Mouse (Mus musculus): ENCODE results near the gene Smo. TPM values are rescaled to one million over a fixed set of nuclear protein-coding genes. Genes with fewer than 3 reads are reported as not detected.

Gene Smo
- total RNA-seq, 4 experiments from 2014 or later: 17.0 to 18.9 (median 18.1) TPM

DNA sequence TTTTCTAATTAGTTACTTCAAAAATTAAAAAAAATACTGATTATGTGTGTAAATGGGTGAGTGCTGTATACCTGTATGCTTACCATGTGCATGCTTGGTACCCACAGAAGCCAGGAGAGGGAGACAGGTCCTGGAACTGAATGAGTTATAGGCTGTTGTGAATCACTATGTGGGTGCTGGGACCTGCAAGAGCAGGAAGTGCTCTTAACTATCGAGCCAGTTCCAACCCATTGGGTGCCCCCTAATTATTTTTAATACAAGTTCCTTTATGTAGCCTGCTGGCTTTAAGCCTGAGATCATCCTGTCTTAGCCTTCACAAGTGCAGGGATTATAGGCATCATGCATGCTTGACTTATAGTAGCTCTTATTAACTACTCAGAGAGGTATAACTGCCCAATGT, 38.9 kb downstream of the Smo start:
- no peak for DNase-seq (ENCODE audit: low spot score in 2 of 2)

DNA sequence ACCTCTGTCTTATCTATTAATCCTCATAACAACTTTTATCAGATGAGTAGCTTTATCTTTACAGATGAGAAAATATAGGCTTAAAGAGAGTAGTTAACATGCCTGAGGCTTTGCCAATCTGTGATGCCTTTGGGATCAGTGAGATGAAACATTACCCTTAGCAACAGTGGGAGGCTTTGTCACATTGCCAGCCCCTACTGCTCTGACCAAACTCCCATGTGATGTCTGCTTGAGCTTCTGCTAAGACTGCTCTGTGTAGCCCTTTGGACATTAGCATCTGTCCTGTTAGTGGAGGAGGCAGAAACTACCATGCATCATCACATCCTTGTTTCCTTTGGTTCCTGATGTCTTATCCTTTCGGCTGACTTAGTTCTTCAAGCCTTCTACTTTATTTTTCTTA, 40.3 kb downstream of the Smo start:
- DNase-seq (ENCODE audit: low spot score in 2 of 2): peak in 1 of 2 experiments; percentile 66

DNA sequence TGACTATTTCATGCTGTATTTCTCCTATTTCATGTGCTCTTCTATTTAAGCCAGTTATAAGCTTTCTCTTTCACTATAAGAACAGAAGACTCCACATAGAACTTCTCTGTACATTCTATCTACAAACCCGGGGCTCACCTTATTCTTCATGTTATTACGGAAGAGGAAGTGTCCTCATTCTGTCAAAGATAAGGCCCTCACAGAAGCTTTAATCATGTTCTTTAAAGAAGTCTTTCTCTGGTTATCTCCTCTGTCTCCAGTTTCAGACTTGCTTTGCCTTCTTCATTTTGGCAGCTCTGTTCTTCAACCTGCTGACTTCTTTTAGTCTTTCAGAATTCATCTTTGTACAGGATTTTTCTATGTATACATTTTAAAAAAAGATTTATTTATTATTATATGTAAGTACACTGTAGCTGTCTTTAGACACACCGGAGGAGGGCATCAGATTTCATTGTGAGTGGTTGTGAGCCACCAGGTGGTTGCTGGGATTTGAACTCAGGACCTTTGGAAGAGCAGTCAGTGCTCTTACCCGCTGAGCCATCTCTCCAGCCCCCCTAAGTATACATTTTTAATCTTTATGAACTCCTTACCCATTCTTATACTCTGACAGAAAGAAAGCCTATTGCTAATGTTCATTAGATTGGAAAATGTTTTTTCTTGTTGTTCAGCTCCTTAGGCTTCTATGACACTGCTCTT, 41.4 kb downstream of the Smo start:
- DNase-seq (ENCODE audit: low spot score in 2 of 2): no peak

DNA sequence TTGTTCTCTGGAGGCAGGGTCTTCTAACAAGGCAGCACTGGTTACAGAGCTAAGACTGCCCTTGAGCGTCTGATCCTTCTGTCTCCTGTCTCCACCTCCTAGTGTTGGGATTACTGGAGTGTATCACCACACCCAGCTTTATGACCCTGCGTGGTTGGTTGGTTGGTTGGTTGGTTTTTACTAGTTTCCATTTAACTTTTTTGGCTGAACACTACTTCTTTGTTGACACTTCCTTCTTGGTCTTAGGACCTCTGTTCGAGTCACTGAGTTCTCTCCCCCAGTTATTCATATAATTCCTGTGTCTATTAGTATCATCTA, 41.9 kb downstream of the Smo start:
- DNase-seq (ENCODE audit: low spot score in 2 of 2): no peak

DNA sequence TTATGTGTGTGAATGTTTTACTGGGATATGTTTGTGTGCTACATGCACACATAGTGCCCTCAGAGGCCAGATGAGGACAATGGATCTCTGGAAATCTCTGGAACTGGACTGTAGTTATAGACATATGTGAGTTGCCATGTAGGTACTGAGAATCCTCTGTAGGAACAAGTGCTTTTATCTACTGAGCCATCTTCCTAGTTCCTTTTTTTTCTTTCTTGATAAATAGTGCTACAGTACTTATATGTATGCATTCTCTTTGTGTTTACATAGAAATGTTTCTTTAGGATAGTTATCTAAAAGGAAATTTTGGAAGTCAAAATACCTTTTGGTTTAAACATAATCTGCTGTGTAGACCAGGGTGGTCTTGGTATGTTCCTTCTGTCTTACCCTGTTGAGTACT, 44.8 kb downstream of the Smo start:
- no peak for DNase-seq (ENCODE audit: low spot score in 2 of 2)

DNA sequence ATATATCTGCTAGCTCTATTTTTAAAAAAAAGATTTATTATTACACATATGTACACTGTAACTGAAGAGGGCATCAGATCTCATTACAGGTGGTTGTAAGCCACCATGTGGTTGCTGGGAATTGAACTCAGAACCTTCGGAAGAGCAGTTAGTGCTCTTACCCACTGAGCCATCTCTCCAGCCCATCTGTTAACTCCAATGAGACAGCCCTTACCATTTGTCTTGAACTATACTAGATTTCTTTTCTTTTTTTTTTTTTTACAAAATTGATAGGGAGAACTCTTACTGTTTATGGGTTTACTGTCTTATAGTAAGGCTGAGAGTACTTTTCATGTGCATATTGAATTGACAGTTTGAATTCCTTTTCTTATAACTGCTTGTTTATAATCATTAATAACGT, 45.3 kb downstream of the Smo start:
- DNase-seq (ENCODE audit: low spot score in 2 of 2): no peak

DNA sequence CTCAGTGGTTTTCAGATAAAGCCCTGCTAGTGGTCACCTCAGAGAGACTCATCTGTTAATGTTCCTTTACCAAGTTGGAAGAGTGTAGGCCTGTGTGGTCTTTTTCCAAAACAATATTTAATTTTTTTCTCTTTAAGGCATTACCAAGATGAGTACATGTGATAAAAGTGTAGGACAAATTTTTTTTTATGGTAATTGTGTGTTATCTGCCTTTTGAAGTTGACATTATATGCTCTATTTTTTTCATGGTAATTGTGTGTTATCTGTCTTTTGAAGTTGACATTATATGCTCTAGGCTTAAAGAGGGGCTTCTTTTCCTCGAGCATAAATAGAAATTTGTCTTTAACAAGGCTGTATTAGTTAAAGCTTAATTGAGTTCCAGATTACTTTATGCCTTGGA, 46.9 kb downstream of the Smo start:
- DNase-seq (ENCODE audit: low spot score in 2 of 2): no peak

DNA sequence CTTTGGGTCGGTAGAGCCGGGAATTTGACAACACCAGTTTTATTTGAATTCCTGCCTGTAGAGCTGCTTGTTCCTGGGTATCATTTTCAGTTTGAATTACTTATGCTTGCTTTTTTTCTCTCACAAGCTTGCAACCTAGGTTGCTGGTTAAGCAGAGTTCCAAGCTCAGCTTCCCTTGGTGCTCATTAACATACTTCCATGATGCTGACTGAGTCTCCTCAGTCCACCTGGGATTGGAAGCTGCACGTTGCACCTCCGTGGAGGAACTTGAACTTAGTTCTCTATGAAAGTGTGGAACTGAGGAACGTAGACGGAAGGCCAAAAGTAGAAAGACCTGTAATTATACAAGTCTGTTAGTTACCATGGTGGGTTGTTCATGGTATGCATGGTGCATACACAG, 48.7 kb downstream of the Smo start:
- DNase-seq (ENCODE audit: low spot score in 2 of 2): no peak

DNA sequence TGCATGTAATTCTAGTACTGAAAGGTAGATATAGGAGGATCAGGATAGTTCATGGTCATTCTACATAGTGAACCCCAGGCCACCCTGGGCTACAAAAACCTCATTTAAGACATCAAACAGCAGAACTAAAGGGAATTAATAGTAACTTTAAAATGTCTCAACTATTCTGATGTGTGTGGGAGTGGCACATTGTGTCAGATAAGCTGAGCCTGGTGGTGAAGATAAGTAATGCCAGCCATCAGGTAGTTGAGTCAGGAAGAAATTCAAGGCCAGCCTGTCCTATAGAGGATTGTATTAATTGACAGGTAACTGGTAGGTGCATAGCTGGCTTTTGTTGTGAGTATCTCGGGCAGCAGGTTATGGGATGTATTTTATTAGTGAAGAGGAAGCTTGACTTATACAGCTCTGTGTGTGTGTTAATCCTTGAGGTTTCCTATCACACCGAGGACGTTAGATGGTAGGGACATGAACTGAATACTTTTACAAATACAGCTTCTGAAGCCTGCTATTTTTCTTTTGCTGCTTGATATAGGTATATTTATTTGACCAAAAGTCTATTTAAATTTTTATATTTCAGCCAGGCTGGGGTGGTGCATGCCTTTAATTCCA, 49.2 kb downstream of the Smo start:
- no peak for DNase-seq (ENCODE audit: low spot score in 2 of 2)

DNA sequence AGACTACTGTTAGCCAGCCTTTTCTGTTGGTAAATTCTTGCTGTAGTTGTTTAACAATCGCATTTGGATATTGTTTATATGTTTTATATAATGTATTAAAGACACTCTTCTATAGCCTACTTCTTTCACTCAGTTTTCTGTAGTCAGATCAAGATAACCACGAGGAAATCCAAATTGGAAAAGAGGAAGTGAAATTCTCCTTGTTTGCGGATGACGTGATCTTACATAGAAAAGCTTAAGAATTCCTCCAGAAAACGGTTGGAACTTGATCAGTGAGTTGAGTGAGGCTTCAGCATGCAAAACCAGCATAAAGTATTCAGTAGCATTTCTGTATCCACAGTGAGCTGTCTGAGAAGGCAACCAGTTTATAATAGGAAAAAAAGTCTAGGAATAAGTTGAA, 50.5 kb downstream of the Smo start:
- DNase-seq (ENCODE audit: low spot score in 2 of 2): no peak

DNA sequence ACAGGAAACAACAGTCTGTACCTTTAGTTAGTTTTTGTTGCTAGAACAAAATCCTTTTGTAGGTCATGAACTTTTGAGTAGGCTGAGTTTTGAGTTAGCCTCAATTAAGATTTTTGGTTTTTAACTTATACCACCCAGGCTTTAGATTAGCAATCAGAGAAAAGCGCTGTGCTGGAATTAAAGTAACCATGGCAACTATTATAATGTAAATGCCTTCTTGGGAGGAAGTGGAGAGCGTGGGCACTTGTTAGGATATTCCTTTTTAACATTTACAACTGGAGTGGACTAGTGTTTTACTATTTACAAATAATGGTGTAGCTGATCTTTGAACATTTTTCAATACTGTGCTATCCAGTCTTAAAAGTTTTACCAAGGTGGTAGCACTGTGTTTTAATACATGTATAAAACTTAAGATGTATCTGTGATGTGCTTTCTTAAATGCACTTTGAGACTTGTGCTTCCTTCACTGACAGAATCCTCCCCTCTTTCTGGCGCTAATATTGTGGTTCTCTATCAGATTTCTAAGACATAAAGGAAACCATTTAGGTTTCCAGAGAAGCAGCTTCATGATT, 53.6 kb downstream of the Smo start:
- DNase-seq (ENCODE audit: low spot score in 2 of 2): no peak

DNA sequence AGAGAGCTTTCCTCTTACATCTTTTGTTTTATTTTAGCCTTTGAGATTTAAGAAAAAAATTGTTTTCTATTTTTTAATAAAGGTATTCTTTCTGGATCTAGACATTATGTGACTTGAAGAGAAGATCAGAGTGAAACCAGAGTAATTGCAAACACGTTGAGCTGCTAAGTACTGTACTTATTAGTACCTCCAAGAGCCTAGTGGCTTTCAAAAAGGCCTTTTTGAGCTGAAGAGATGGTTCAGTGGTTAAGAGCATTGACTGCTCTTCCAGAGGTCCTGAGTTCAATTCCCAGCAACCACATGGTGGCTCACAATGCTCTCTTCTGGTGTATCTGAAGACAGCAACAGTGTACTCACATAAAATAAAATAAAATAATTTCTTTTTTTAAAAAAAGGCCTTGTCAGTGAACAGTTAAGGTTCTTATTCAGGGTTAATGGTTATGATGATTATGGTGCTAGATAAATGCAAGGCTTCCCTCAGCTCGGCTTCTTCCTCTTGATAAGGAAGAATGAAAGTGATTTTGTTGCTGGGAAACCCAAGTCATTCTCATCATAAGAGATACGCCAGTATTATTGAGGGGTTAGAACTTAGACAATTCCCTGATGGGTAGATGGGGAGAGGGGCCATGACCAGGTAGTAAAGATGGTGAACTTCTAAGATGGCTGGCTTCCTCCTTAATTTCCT, 54.9 kb downstream of the Smo start:
- no peak for DNase-seq (ENCODE audit: low spot score in 2 of 2)

DNA sequence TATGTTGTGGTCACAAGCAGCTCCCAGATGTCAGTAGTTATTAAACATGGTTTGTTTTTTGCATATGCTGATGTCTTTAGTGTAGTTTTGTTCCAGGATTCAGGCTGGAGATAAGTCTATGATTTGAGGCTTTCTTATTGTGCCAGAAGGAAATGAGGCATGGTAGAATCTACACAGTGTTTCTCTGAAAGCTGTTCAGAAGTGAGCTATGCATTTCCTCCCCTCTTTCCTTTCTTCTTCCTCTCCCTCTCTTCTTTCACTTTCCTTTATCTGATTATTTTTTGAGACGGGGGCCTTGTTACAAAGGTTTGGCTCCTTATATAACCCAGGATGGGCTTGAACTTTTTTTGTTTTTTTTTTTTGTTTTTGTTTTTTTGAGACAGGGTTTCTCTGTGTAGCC, 58.2 kb downstream of the Smo start:
- DNase-seq (ENCODE audit: low spot score in 2 of 2): no peak

DNA sequence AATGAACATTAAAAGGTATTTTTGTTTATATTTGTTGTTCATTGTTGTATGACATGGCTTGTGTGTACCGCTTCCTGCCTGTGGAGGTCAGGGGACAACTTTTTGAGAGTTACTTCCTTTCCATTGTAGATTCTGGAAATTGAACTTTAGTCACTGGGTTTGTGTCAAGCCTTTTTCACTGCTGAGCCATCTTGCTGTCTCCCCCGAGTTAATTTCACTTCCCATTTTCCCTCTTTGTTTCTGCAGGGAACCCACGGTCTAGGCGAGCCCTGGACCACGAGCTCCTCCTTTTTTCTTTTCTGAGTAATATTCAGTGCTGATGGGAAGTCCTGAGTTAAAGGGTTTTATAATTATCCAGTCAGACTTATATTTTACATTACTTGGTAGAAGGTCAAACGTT, 59.3 kb downstream of the Smo start:
- no peak for DNase-seq (ENCODE audit: low spot score in 2 of 2)

DNA sequence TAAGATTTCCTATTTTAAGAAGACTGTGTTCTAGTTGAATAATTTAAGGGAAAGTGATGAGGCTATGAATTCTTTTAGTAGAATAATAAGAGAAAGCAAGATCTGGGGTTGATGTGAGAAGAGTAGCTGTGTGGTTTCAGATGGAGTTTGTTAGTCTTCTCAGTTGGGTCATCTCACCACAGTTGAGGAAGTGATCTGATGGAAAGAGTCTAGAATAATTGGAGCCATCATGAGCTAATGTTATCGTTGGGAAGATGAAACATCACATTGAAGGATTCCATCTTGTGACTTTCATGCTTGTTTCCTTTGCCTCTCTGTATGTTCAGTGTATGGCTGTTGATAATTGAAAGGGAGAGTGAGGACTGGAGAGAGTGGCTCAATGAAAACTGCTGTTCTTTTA, 67.7 kb downstream of the Smo start:
- no peak for DNase-seq (ENCODE audit: low spot score in 2 of 2)

DNA sequence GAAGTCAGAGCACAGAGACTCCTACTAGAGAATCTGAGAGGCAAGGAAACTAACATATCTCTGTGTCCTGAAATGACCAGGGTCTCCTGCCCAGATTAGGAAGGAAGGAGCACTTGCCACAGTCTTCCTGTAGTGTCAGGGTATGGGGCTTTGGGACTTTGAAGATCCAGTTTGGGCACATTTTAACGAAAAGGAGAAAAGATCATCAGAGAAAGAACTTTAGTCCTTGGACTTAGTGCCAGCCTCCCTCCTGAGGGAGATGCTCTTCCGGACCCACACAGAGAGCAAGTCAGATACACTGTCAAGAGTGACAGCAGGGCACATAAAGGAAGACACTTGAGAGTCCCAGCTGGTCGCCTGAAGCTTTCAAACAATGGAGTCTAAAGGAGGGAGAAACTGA, 68.7 kb downstream of the Smo start:
- no peak for DNase-seq (ENCODE audit: low spot score in 2 of 2)

DNA sequence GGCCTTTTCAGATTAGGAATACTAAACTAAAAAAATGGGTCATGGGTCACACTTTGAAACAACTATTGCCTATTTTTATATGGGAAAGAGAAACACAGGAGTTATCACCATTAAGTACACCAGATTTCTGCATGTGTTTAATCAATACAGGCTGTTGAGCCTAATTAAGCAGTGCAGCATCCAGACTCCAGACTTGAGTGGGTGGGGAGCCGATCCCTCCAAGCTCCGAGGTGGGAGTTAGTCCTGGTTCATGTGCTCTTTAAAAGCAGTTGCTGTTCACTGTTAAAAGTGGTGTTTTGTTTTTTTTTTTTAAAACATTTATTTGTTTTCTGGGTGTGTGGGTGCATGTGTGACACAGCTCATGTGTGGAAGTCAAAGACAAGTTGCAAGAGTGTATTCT, 70.1 kb downstream of the Smo start:
- DNase-seq (ENCODE audit: low spot score in 2 of 2): peak; percentile 59 to 61

Other genes with a start within 250 kb of the Smo start
- 1 to 10 TPM; 1.4 to 3.5 (median 1.8) TPM for gene Kcp, start 227.6 kb upstream of the Smo start, total RNA-seq (2022)
- 10 to 100 TPM in 2 of 4 experiments, 1 to 10 TPM in 2; 3.8 to 16.9 (median 12.2) TPM for gene Irf5, start 208.9 kb upstream of the Smo start, total RNA-seq (2022)
- gene Tnpo3, start 125.6 kb upstream of the Smo start, total RNA-seq (2022): 10 to 100 TPM; 67.0 to 78.6 (median 73.2) TPM
- gene Tspan33, start 41.3 kb upstream of the Smo start, total RNA-seq (2022): 10 to 100 TPM; 28.4 to 37.6 (median 33.5) TPM
- gene Ahcyl2, start 32.5 kb downstream of the Smo start, total RNA-seq (2022): 100 to 1,000 TPM; 200 to 239 (median 221) TPM
- gene Strip2, start 181.5 kb downstream of the Smo start, total RNA-seq (2022): 10 to 100 TPM; 20.2 to 25.4 (median 23.3) TPM

All from layer of hippocampus, adult 8-10 months (tissue).